Mouse (Mus musculus): Measurements from ENCODE around the gene D230025D16Rik. TPM values are rescaled to one million over a fixed set of nuclear protein-coding genes. Genes with fewer than 3 reads are reported as not detected.

Gene D230025D16Rik
- polyA plus RNA-seq, 1 experiment from 2014 or later, result 21.8 TPM

- H3K4me2 ChIP-seq (ENCODE audit: low read length), result no peak overlapping the region
- H3K4me1 ChIP-seq (ENCODE audit: control insufficient read depth in 2 of 2, insufficient read depth in 2 of 2, low read length in 2 of 2), result peaks cover 13 to 14% of the 10 kb centered on the region in 2 experiments; a peak in 3 of 4 replicates
- WGBS, result 89% methylated on average over 6 of the region's 6 CpGs
Observed at GRCm38 (mm10) chr8:105251954-105252353, 27.0 kb downstream of the D230025D16Rik start.

GRCm38 (mm10) chr8:105252680-105253537 is 28.0 kb downstream of the D230025D16Rik start:
- Histone ChIP-seq H3K36me3 (ENCODE audit: control insufficient read depth, insufficient read depth, low read length) (peaks cover 42% of the 10 kb centered on the region), H3K9ac (ENCODE audit: low read length) (0 out of 2 replicates have a peak overlapping the region, but pooled peaks have one; percentile 71), H3K4me3 (ENCODE audit: control insufficient read depth in 1 of 2, insufficient read depth in 1 of 2, low read depth in 1 of 2, low read length in 2 of 2) (no peak overlapping the region), H3K27ac (replicated peaks in 1 of 2; ENCODE audit: control insufficient read depth in 1 of 2, insufficient read depth in 1 of 2, low read depth in 2 of 2, low read length in 2 of 2) (no peak overlapping the region), H3K4me2 (ENCODE audit: low read length) (no peak overlapping the region), H3K4me1 (ENCODE audit: control insufficient read depth in 2 of 2, insufficient read depth in 2 of 2, low read length in 2 of 2) (peaks cover 13 to 14% of the 10 kb centered on the region in 2 experiments; a peak in 3 of 4 replicates), H3K9me3 (ENCODE audit: control insufficient read depth, low read length) (no peaks in the 10 kb centered on the region), H3K27me3 (ENCODE audit: control insufficient read depth, insufficient read depth, low read length) (peaks cover 11% of the 10 kb centered on the region; the same call in 1 of the 2 replicates)
- 62% methylated on average over 10 of the region's 10 CpGs for WGBS
- no peak for ATAC-seq (ENCODE audit: insufficient number of reproducible peaks, insufficient read depth, low FRiP score, low read depth)

More at GRCm38 (mm10) chr8:105251954-105252353, 27.0 kb downstream of the D230025D16Rik start:
- no peaks in the 10 kb centered on the region for H3K9me3 ChIP-seq (ENCODE audit: control insufficient read depth, low read length)
- H3K9ac ChIP-seq (ENCODE audit: low read length), result no peak overlapping the region
- H3K27ac ChIP-seq (replicated peaks in 1 of 2; ENCODE audit: control insufficient read depth in 1 of 2, insufficient read depth in 1 of 2, low read depth in 2 of 2, low read length in 2 of 2), result no peak overlapping the region
- no peak for ATAC-seq (ENCODE audit: insufficient number of reproducible peaks, insufficient read depth, low FRiP score, low read depth)
- no peak overlapping the region for H3K4me3 ChIP-seq (ENCODE audit: control insufficient read depth in 1 of 2, insufficient read depth in 1 of 2, low read depth in 1 of 2, low read length in 2 of 2)
- H3K36me3 ChIP-seq (ENCODE audit: control insufficient read depth, insufficient read depth, low read length), result peaks cover 52% of the 10 kb centered on the region
- peaks cover 6% of the 10 kb centered on the region; the same call in 1 of the 2 replicates for H3K27me3 ChIP-seq (ENCODE audit: control insufficient read depth, insufficient read depth, low read length)

- H3K4me2 ChIP-seq (ENCODE audit: low read length), result peak overlapping the region; percentile 97
- H3K36me3 ChIP-seq (ENCODE audit: control insufficient read depth, insufficient read depth, low read length), result peaks cover 34% of the 10 kb centered on the region
- peak overlapping the region; percentile 71; the same call in 1 of the 2 replicates for H3K9ac ChIP-seq (ENCODE audit: low read length)
- peak overlapping the region; percentile 60 to 83 for H3K4me3 ChIP-seq (ENCODE audit: control insufficient read depth in 1 of 2, insufficient read depth in 1 of 2, low read depth in 1 of 2, low read length in 2 of 2)
- ATAC-seq (ENCODE audit: insufficient number of reproducible peaks, insufficient read depth, low FRiP score, low read depth), result no peak
- WGBS, result 48% methylated on average over 20 of the region's 20 CpGs
- H3K27ac ChIP-seq (replicated peaks in 1 of 2; ENCODE audit: control insufficient read depth in 1 of 2, insufficient read depth in 1 of 2, low read depth in 2 of 2, low read length in 2 of 2), result 0 out of 4 replicates have a peak overlapping the region, but pooled peaks of 1 of the 2 experiments have one; percentile 14
- H3K9me3 ChIP-seq (ENCODE audit: control insufficient read depth, low read length), result no peaks in the 10 kb centered on the region
- H3K27me3 ChIP-seq (ENCODE audit: control insufficient read depth, insufficient read depth, low read length), result peaks cover 20% of the 10 kb centered on the region
- peaks cover 14 to 17% of the 10 kb centered on the region in 2 experiments for H3K4me1 ChIP-seq (ENCODE audit: control insufficient read depth in 2 of 2, insufficient read depth in 2 of 2, low read length in 2 of 2)
Observed at GRCm38 (mm10) chr8:105253766-105254151, 28.8 kb downstream of the D230025D16Rik start.

GRCm38 (mm10) chr8:105254152-105254965 is 29.4 kb downstream of the D230025D16Rik start:
- peak; percentile 81 for ATAC-seq (ENCODE audit: insufficient number of reproducible peaks, insufficient read depth, low FRiP score, low read depth)
- peak overlapping the region; percentile 62 to 74 for H3K27ac ChIP-seq (replicated peaks in 1 of 2; ENCODE audit: control insufficient read depth in 1 of 2, insufficient read depth in 1 of 2, low read depth in 2 of 2, low read length in 2 of 2)
- H3K27me3 ChIP-seq (ENCODE audit: control insufficient read depth, insufficient read depth, low read length), result peaks cover 22% of the 10 kb centered on the region
- peak overlapping the region; percentile 71 for H3K9ac ChIP-seq (ENCODE audit: low read length)
- peak overlapping the region; percentile 60 to 83 for H3K4me3 ChIP-seq (ENCODE audit: control insufficient read depth in 1 of 2, insufficient read depth in 1 of 2, low read depth in 1 of 2, low read length in 2 of 2)
- WGBS, result under 1% methylated on average over 72 of the region's 74 CpGs
- no peaks in the 10 kb centered on the region for H3K9me3 ChIP-seq (ENCODE audit: control insufficient read depth, low read length)
- peaks cover 28% of the 10 kb centered on the region for H3K36me3 ChIP-seq (ENCODE audit: control insufficient read depth, insufficient read depth, low read length)
- H3K4me1 ChIP-seq (ENCODE audit: control insufficient read depth in 2 of 2, insufficient read depth in 2 of 2, low read length in 2 of 2), result peaks cover 14 to 23% of the 10 kb centered on the region in 2 experiments
- peak overlapping the region; percentile 97 for H3K4me2 ChIP-seq (ENCODE audit: low read length)

- Histone ChIP-seq H3K4me2 (ENCODE audit: low read length) (peak within 1 kb of the TSS; percentile 97), H3K9me3 (ENCODE audit: control insufficient read depth, low read length) (no peaks in the 10 kb centered on the region), H3K4me3 (ENCODE audit: control insufficient read depth in 1 of 2, insufficient read depth in 1 of 2, low read depth in 1 of 2, low read length in 2 of 2) (peak within 1 kb of the TSS; percentile 60 to 83), H3K9ac (ENCODE audit: low read length) (peak within 1 kb of the TSS; percentile 71), H3K27me3 (ENCODE audit: control insufficient read depth, insufficient read depth, low read length) (peaks cover 24% of the 10 kb centered on the region), H3K4me1 (ENCODE audit: control insufficient read depth in 2 of 2, insufficient read depth in 2 of 2, low read length in 2 of 2) (peaks cover 14 to 29% of the 10 kb centered on the region in 2 experiments), H3K27ac (replicated peaks in 1 of 2; ENCODE audit: control insufficient read depth in 1 of 2, insufficient read depth in 1 of 2, low read depth in 2 of 2, low read length in 2 of 2) (peak within 1 kb of the TSS; percentile 62 to 74), H3K36me3 (ENCODE audit: control insufficient read depth, insufficient read depth, low read length) (peaks cover 23% of the 10 kb centered on the region)
- peak; percentile 29; the same call in 1 of the 2 replicates for ATAC-seq (ENCODE audit: insufficient number of reproducible peaks, insufficient read depth, low FRiP score, low read depth)
- WGBS, result 2% methylated on average over 14 of the region's 14 CpGs
Observed at GRCm38 (mm10) chr8:105254966-105255350, 30.0 kb downstream of the D230025D16Rik start, which contains the start of gene B3gnt9. TSS of gene B3gnt9 (minus strand) at chr8:105255153.

- Histone ChIP-seq H3K4me3 (ENCODE audit: control insufficient read depth in 1 of 2, insufficient read depth in 1 of 2, low read depth in 1 of 2, low read length in 2 of 2) (no peak overlapping the region), H3K27me3 (ENCODE audit: control insufficient read depth, insufficient read depth, low read length) (peaks cover 32% of the 10 kb centered on the region), H3K27ac (replicated peaks in 1 of 2; ENCODE audit: control insufficient read depth in 1 of 2, insufficient read depth in 1 of 2, low read depth in 2 of 2, low read length in 2 of 2) (no peak overlapping the region), H3K4me1 (ENCODE audit: control insufficient read depth in 2 of 2, insufficient read depth in 2 of 2, low read length in 2 of 2) (peaks cover 14 to 31% of the 10 kb centered on the region in 2 experiments), H3K4me2 (ENCODE audit: low read length) (no peak overlapping the region), H3K9me3 (ENCODE audit: control insufficient read depth, low read length) (0 out of 2 replicates have a peak, but pooled peaks cover 3% of the 10 kb centered on the region), H3K36me3 (ENCODE audit: control insufficient read depth, insufficient read depth, low read length) (no peaks in the 10 kb centered on the region), H3K9ac (ENCODE audit: low read length) (no peak overlapping the region)
- 63% methylated on average over 7 of the region's 7 CpGs for WGBS
- no peak for ATAC-seq (ENCODE audit: insufficient number of reproducible peaks, insufficient read depth, low FRiP score, low read depth)
Observed at GRCm38 (mm10) chr8:105257318-105258114, 32.6 kb downstream of the D230025D16Rik start.
